Mouse (Mus musculus) embryonic fibroblast, embryonic 13.5 days (primary cell): ENCODE results near the gene Arvcf.

Experiments
- CTCF ChIP-seq: IDR thresholded peaks from 2 replicates; pipeline ENCODE4 v1.5.1; 2011; ENCODE audit warnings: mild to moderate bottlenecking, control low read depth, low read length, moderate library complexity, borderline replicate concordance; ENCODE audit not compliant: insufficient read depth
- POLR2A ChIP-seq: IDR thresholded peaks from 2 replicates; pipeline ENCODE4 v1.6.1; 2011; ENCODE audit warnings: low read depth, mild to moderate bottlenecking, control low read depth, low read length, moderate library complexity

DNA sequence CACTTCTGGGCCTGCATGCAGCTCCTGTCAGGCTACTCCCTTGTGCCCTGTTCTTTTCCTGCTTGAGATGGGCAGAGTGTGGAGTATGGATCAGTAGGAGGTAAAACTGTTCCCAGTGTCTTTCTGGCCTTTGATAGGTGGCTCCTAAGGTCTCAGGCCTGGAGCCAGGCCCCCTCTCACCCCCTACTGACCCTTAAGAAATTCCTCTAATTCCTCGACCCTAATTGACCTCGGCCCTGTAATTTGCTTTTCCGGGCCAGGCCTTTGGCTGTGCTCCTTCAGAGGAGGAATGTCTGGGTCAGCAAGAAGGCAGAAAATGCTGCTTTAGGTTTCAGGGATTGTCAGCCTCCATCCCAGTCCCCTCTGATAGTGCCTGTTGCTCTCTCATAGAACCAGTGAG is 35.8 kb downstream of the Arvcf start:
- no peak for TF ChIP-seq CTCF
- no peak for TF ChIP-seq POLR2A
